Mouse (Mus musculus): ENCODE measurements around the gene Mtrf1.

DNA sequence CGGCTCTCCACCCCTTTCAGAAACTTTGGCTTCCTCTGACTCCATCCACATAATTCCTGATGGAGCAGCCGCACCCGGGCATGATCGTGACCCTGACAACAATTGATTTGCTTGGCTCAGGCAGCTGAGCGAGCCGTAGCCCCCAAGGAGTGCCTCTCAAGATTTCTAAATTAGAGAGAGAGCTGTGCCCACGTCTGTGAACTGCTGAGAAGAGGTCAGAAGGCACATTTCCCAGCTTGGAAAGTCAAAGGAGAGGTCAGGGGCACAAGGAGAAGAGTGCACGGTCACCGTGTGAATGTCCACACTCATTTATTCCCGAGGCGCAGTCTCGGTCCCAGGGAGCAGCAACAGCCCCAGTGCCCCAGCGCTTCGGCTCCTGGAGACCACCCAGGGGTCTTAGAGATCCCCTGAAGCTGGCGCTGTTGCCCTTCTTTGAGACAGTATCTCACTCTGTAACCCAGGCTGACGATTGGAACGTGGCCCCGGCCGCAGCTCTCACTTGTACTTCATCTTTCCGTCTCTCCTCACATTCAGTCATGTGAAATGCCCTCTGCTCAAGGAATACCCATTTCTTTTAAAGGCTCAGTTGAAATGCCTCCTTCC, 22.6 kb downstream of the Mtrf1 start:
- no peak for TF ChIP-seq TAL1 (IDR thresholded peaks at IDR 0.05; ENCODE audit: low read length)
- no peak for TF ChIP-seq GATA1 (IDR thresholded peaks at IDR 0.05; ENCODE audit: low read length)
